Mouse (Mus musculus): ENCODE results near the gene 4930442H23Rik. TPM values are rescaled to one million over a fixed set of nuclear protein-coding genes. Genes with fewer than 3 reads are reported as not detected.
A peak's percentile ranks its signal among the peaks of the same experiment; 100 is the strongest.

Gene 4930442H23Rik
- polyA plus RNA-seq, 1 experiment from 2014 or later = 0.16 TPM

DNA sequence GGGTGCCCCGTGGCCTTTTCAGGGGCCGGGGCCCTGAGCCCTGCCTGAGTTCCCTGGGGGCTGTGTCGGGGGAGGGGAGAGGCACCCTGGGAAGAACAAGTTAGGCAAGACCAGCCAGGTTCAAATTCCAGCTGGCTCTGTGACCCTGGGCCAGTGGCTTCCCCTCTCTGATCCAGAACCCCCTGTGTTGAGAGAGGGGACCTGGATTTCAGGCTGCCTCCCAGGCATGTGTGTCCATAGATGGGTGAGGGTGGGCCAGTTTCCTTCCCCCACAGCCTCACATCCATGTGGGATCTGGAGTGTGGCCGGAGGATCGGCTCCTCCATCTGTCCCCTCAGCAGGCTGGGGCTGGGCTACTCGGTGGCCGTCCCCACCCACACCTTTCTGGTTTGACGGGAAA, 43.6 kb downstream of the 4930442H23Rik start:
- Histone ChIP-seq H3K27me3 (replicated peaks; ENCODE audit: insufficient read depth, low read length) (no peaks in the 10 kb centered on the region), H3K27ac (ENCODE audit: low read length) (peak overlapping the region; percentile 39), H3K4me1 (ENCODE audit: insufficient read depth, low read depth, low read length) (peaks cover 45% of the 10 kb centered on the region), H3K4me2 (replicated peaks; ENCODE audit: low read depth, low read length) (peak overlapping the region; percentile 68), H3K36me3 (ENCODE audit: insufficient read depth, low read length) (peaks cover 11% of the 10 kb centered on the region; the same call in 1 of the 2 replicates), H3K9ac (replicated peaks; ENCODE audit: low read depth) (peak overlapping the region; percentile 10), H3K4me3 (ENCODE audit: low read depth, low read length) (peak overlapping the region; percentile 17), H3K9me3 (ENCODE audit: low read length) (no peaks in the 10 kb centered on the region)
- 29% methylated on average over 8 of the region's 8 CpGs for WGBS
- DNase-seq (ENCODE audit: low spot score) (no peak), ATAC-seq (no peak)
- TF ChIP-seq EP300 (IDR thresholded peaks at IDR 0.05) (no peak), CTCF (IDR thresholded peaks at IDR 0.05) (no peak)

DNA sequence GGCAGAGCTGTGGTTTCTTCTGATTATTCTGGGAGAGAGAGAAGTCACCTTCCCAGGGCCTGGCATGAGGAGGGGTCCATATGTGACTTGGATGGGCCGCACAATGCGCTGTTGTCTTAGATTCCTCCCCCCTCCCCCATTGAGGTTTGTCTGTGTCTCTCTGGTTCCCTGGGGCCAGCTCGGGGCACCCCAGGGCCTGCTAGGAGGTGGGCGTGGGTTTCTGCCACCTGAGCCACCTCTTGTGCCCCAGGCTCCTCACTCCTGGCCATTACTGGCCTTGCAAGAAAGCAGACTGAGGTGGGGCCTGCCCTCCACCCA, 44.2 kb downstream of the 4930442H23Rik start:
- Histone ChIP-seq H3K4me3 (ENCODE audit: low read depth, low read length) (peak overlapping the region; percentile 17; the same call in 1 of the 2 replicates), H3K9ac (replicated peaks; ENCODE audit: low read depth) (peak overlapping the region; percentile 10; the same call in 1 of the 2 replicates), H3K9me3 (ENCODE audit: low read length) (no peaks in the 10 kb centered on the region), H3K27me3 (replicated peaks; ENCODE audit: insufficient read depth, low read length) (no peaks in the 10 kb centered on the region), H3K27ac (ENCODE audit: low read length) (peak overlapping the region; percentile 39; the same call in 1 of the 2 replicates), H3K36me3 (ENCODE audit: insufficient read depth, low read length) (peaks cover 6% of the 10 kb centered on the region; the same call in 1 of the 2 replicates), H3K4me1 (ENCODE audit: insufficient read depth, low read depth, low read length) (peaks cover 50% of the 10 kb centered on the region), H3K4me2 (replicated peaks; ENCODE audit: low read depth, low read length) (peak overlapping the region; percentile 68)
- WGBS = 68% methylated on average over 4 of the region's 4 CpGs
- TF ChIP-seq CTCF (IDR thresholded peaks at IDR 0.05) (no peak), EP300 (IDR thresholded peaks at IDR 0.05) (no peak)
- ATAC-seq (no peak), DNase-seq (ENCODE audit: low spot score) (no peak)

DNA sequence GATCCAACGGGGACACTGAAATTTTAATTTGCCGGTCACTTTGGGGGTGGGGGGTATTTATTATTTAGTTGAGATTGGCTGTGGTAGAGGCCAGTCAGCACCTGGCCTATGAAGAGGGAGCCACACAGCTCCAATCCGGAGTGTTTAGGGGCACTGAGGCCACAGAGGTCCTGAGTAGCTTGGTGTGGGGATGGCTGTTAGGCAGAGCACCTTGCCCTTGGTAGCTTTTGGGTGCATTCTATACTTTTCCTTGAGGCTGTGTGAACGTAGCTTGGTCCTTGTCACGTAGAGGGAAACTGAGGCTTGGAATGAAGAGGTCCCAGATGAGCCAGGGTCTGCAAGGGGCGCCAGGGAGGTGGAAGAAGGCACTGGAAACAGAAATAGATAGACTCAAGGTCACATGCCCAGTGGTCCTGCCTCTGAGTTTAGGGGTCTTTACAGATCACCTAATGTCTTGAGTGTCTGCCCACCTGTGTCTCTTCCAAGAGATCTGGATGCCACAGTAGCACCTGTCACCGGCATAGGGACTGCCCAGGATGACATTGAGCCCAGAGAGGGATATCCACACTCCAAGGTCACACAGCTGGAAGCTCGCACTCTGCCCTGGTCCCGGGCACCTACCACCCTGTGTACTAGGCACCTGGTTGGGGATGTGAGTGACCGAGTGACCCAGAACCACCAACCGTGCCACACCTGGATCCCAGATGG, 44.7 kb downstream of the 4930442H23Rik start:
- no peaks in the 10 kb centered on the region for H3K9me3 ChIP-seq (ENCODE audit: low read length)
- DNase-seq (ENCODE audit: low spot score) (no peak), ATAC-seq (no peak)
- H3K27ac ChIP-seq (ENCODE audit: low read length) = peak overlapping the region; percentile 95
- H3K4me3 ChIP-seq (ENCODE audit: low read depth, low read length) = peak overlapping the region; percentile 79
- WGBS = 41% methylated on average over 11 of the region's 11 CpGs
- TF ChIP-seq EP300 (IDR thresholded peaks at IDR 0.05) (no peak), CTCF (IDR thresholded peaks at IDR 0.05) (no peak)
- peak overlapping the region; percentile 76 for H3K9ac ChIP-seq (replicated peaks; ENCODE audit: low read depth)
- H3K4me2 ChIP-seq (replicated peaks; ENCODE audit: low read depth, low read length) = peak overlapping the region; percentile 68
- H3K4me1 ChIP-seq (ENCODE audit: insufficient read depth, low read depth, low read length) = peaks cover 51% of the 10 kb centered on the region
- H3K27me3 ChIP-seq (replicated peaks; ENCODE audit: insufficient read depth, low read length) = no peaks in the 10 kb centered on the region
- peaks cover 2% of the 10 kb centered on the region; the same call in 1 of the 2 replicates for H3K36me3 ChIP-seq (ENCODE audit: insufficient read depth, low read length)

DNA sequence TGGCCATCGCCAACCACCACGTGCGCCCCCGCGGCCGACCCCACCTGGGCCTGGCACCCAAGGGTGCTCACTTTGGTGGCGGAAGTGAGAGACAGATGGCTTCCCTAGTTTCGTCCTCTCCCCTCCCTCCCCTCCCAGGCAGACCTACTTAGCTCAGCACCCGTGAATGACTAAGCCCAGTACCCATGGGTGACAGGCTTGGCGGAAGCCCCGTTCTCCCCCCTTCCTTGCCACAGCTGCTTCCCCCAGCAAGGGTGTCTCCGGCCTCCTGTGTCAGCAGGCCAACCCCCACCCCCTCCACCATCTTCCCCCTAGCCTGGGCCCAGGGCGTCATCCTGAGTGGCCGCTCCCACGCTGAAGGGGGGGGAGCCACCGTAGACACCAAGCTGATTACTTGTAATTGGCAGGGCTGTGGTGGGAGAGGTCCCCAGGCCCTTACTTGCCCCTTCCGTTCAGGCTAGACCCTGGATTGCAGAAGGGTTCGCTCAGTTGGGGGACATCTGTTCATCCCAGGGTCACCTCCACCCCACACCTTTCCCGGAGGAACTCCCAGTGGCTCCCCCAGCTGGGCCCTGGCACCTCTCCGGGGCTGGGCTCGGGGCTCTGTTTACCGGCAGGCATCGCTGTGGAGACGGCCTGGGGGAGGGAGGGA, 45.4 kb downstream of the 4930442H23Rik start:
- Histone ChIP-seq H3K27me3 (replicated peaks; ENCODE audit: insufficient read depth, low read length) (no peaks in the 10 kb centered on the region), H3K27ac (ENCODE audit: low read length) (peak overlapping the region; percentile 95), H3K4me1 (ENCODE audit: insufficient read depth, low read depth, low read length) (peaks cover 51% of the 10 kb centered on the region), H3K9ac (replicated peaks; ENCODE audit: low read depth) (peak overlapping the region; percentile 76), H3K36me3 (ENCODE audit: insufficient read depth, low read length) (no peaks in the 10 kb centered on the region), H3K4me2 (replicated peaks; ENCODE audit: low read depth, low read length) (peak overlapping the region; percentile 68), H3K9me3 (ENCODE audit: low read length) (no peaks in the 10 kb centered on the region), H3K4me3 (ENCODE audit: low read depth, low read length) (peak overlapping the region; percentile 79)
- DNase-seq (ENCODE audit: low spot score) (peak; percentile 79), ATAC-seq (no peak)
- under 1% methylated on average over 15 of the region's 24 CpGs for WGBS
- peak; percentile 27 for TF ChIP-seq CTCF (IDR thresholded peaks at IDR 0.05)
- TF ChIP-seq EP300 (IDR thresholded peaks at IDR 0.05) = peak; percentile 13; the same call in 1 of the 2 replicates

GRCm38 (mm10) chr10:81137252-81138130, 46.2 kb downstream of the 4930442H23Rik start:
- peak overlapping the region; percentile 90 for H3K4me2 ChIP-seq (replicated peaks; ENCODE audit: low read depth, low read length)
- DNase-seq (ENCODE audit: low spot score) (peak; percentile 99), ATAC-seq (peak; percentile 88)
- H3K4me1 ChIP-seq (ENCODE audit: insufficient read depth, low read depth, low read length) = peaks cover 46% of the 10 kb centered on the region
- 0% methylated on average over 69 of the region's 89 CpGs for WGBS
- peak overlapping the region; percentile 96 for H3K27ac ChIP-seq (ENCODE audit: low read length)
- peak overlapping the region; percentile 98 for H3K4me3 ChIP-seq (ENCODE audit: low read depth, low read length)
- H3K9me3 ChIP-seq (ENCODE audit: low read length) = no peaks in the 10 kb centered on the region
- peak overlapping the region; percentile 93 for H3K9ac ChIP-seq (replicated peaks; ENCODE audit: low read depth)
- no peaks in the 10 kb centered on the region for H3K36me3 ChIP-seq (ENCODE audit: insufficient read depth, low read length)
- H3K27me3 ChIP-seq (replicated peaks; ENCODE audit: insufficient read depth, low read length) = no peaks in the 10 kb centered on the region
- TF ChIP-seq EP300 (IDR thresholded peaks at IDR 0.05) = no peak
- TF ChIP-seq CTCF (IDR thresholded peaks at IDR 0.05) = no peak

All from lung, postnatal 0 days (tissue).